Mouse (Mus musculus) spleen, postnatal 14 days (tissue): Measurements from ENCODE around the gene Mrpl19.

Experiments used
- DNase-seq, 2 experiments: peaks; one replicate each; pipeline ENCODE4 v3.0.0; 2021 to 2022; ENCODE audit warnings: low spot score in 2 of 2

Mrpl19 gene

GRCm38 (mm10) chr6:81933281-81933680 is 32.5 kb downstream of the Mrpl19 start:
- DNase-seq: no peak

- no peak for DNase-seq
Measured at GRCm38 (mm10) chr6:81929402-81929801, 36.4 kb downstream of the Mrpl19 start.

- DNase-seq: no peak
Measured at GRCm38 (mm10) chr6:81924304-81924703, 41.5 kb downstream of the Mrpl19 start.

GRCm38 (mm10) chr6:81923523-81924142 is 42.1 kb downstream of the Mrpl19 start, which contains the start of gene Gcfc2:
TSS of gene Gcfc2 (plus strand) at chr6:81923669.
- peak; percentile 89 to 90 for DNase-seq

GRCm38 (mm10) chr6:81912177-81912576 is 53.6 kb downstream of the Mrpl19 start:
- DNase-seq: no peak

GRCm38 (mm10) chr6:81911713-81912112 is 54.0 kb downstream of the Mrpl19 start:
- no peak for DNase-seq

- DNase-seq: no peak
Measured at GRCm38 (mm10) chr6:81911244-81911643, 54.5 kb downstream of the Mrpl19 start.

- no peak for DNase-seq
Measured at GRCm38 (mm10) chr6:81910302-81910855, 55.4 kb downstream of the Mrpl19 start.
